Mouse (Mus musculus): ENCODE measurements at regions not wholly inside any gene's neighbourhood (a gene's known extent, or its start where the extent isn't known, plus 50 kb on each side); places are given as distances from the start of the nearest gene placed in this dataset.

- H3K27ac ChIP-seq = no peak overlapping the region
- no peak for ATAC-seq (ENCODE audit: low FRiP score, low read depth)
- WGBS = 80% methylated on average over 2 of the region's 2 CpGs
- H3K9ac ChIP-seq = no peak overlapping the region
- no peak overlapping the region for H3K4me3 ChIP-seq
- H3K4me1 ChIP-seq = no peaks in the 10 kb centered on the region
- H3K27me3 ChIP-seq (replicated peaks) = no peaks in the 10 kb centered on the region
- no peak overlapping the region for H3K4me2 ChIP-seq (replicated peaks)
- H3K9me3 ChIP-seq = no peaks in the 10 kb centered on the region
- no peaks in the 10 kb centered on the region for H3K36me3 ChIP-seq
Observed at GRCm38 (mm10) chr1:80854945-80855656, 96.8 kb upstream of the Dock10 start.

- WGBS = 71% methylated on average over 7 of the region's 7 CpGs
- H3K27me3 ChIP-seq (replicated peaks) = no peaks in the 10 kb centered on the region
- no peak overlapping the region for H3K27ac ChIP-seq
- no peaks in the 10 kb centered on the region for H3K36me3 ChIP-seq
- no peak overlapping the region for H3K4me3 ChIP-seq
- H3K4me1 ChIP-seq = no peaks in the 10 kb centered on the region
- no peak overlapping the region for H3K4me2 ChIP-seq (replicated peaks)
- H3K9me3 ChIP-seq = no peaks in the 10 kb centered on the region
- no peak overlapping the region for H3K9ac ChIP-seq
- no peak for ATAC-seq (ENCODE audit: low FRiP score, low read depth)
Observed at GRCm38 (mm10) chr1:80854289-80854701, 96.0 kb upstream of the Dock10 start.

GRCm38 (mm10) chr1:80852761-80853160 is 94.4 kb upstream of the Dock10 start:
- H3K4me2 ChIP-seq (replicated peaks) = no peak overlapping the region
- no peaks in the 10 kb centered on the region for H3K27me3 ChIP-seq (replicated peaks)
- no peaks in the 10 kb centered on the region for H3K9me3 ChIP-seq
- H3K36me3 ChIP-seq = no peaks in the 10 kb centered on the region
- no peak overlapping the region for H3K27ac ChIP-seq
- no peak overlapping the region for H3K9ac ChIP-seq
- no peak for ATAC-seq (ENCODE audit: low FRiP score, low read depth)
- 64% methylated on average over 2 of the region's 2 CpGs for WGBS
- H3K4me3 ChIP-seq = no peak overlapping the region
- no peaks in the 10 kb centered on the region for H3K4me1 ChIP-seq

- Histone ChIP-seq H3K4me2 (replicated peaks) (no peak overlapping the region), H3K27ac (no peak overlapping the region), H3K4me3 (no peak overlapping the region), H3K9ac (no peak overlapping the region), H3K9me3 (no peaks in the 10 kb centered on the region), H3K27me3 (replicated peaks) (no peaks in the 10 kb centered on the region), H3K4me1 (no peaks in the 10 kb centered on the region), H3K36me3 (no peaks in the 10 kb centered on the region)
- ATAC-seq (ENCODE audit: low FRiP score, low read depth) = peak; percentile 48; the same call in 1 of the 2 replicates
Observed at GRCm38 (mm10) chr1:80830196-80830794, 72.0 kb upstream of the Dock10 start.

GRCm38 (mm10) chr1:80826383-80826782 is 68.1 kb upstream of the Dock10 start:
- Histone ChIP-seq H3K27me3 (replicated peaks) (no peaks in the 10 kb centered on the region), H3K27ac (no peak overlapping the region), H3K9ac (no peak overlapping the region), H3K4me1 (no peaks in the 10 kb centered on the region), H3K36me3 (no peaks in the 10 kb centered on the region), H3K4me2 (replicated peaks) (no peak overlapping the region), H3K4me3 (no peak overlapping the region), H3K9me3 (no peaks in the 10 kb centered on the region)
- WGBS = 85% methylated on average over 1 of the region's 1 CpGs
- ATAC-seq (ENCODE audit: low FRiP score, low read depth) = no peak

GRCm38 (mm10) chr1:80823953-80824352 is 65.6 kb upstream of the Dock10 start:
- H3K9me3 ChIP-seq = no peaks in the 10 kb centered on the region
- ATAC-seq (ENCODE audit: low FRiP score, low read depth) = peak; percentile 44
- H3K4me3 ChIP-seq = no peak overlapping the region
- no peak overlapping the region for H3K27ac ChIP-seq
- no peaks in the 10 kb centered on the region for H3K4me1 ChIP-seq
- no peak overlapping the region for H3K4me2 ChIP-seq (replicated peaks)
- H3K36me3 ChIP-seq = no peaks in the 10 kb centered on the region
- H3K9ac ChIP-seq = no peak overlapping the region
- 59% methylated on average over 3 of the region's 3 CpGs for WGBS
- H3K27me3 ChIP-seq (replicated peaks) = no peaks in the 10 kb centered on the region

- H3K27me3 ChIP-seq (replicated peaks) = no peaks in the 10 kb centered on the region
- no peak for ATAC-seq (ENCODE audit: low FRiP score, low read depth)
Observed at GRCm38 (mm10) chr1:80822185-80822584, 63.9 kb upstream of the Dock10 start.

GRCm38 (mm10) chr1:80812906-80813305 is 54.6 kb upstream of the Dock10 start:
- no peak overlapping the region for H3K4me2 ChIP-seq (replicated peaks)
- no peaks in the 10 kb centered on the region for H3K9me3 ChIP-seq
- H3K9ac ChIP-seq = no peak overlapping the region
- ATAC-seq (ENCODE audit: low FRiP score, low read depth) = no peak
- no peaks in the 10 kb centered on the region for H3K4me1 ChIP-seq
- H3K27me3 ChIP-seq (replicated peaks) = no peaks in the 10 kb centered on the region
- no peak overlapping the region for H3K27ac ChIP-seq
- 89% methylated on average over 3 of the region's 3 CpGs for WGBS
- no peak overlapping the region for H3K4me3 ChIP-seq
- no peaks in the 10 kb centered on the region for H3K36me3 ChIP-seq

More at GRCm38 (mm10) chr1:80822185-80822584, 63.9 kb upstream of the Dock10 start:
- Histone ChIP-seq H3K4me1 (no peaks in the 10 kb centered on the region), H3K4me2 (replicated peaks) (no peak overlapping the region), H3K27ac (no peak overlapping the region), H3K9me3 (no peaks in the 10 kb centered on the region), H3K4me3 (no peak overlapping the region), H3K9ac (no peak overlapping the region), H3K36me3 (no peaks in the 10 kb centered on the region)
- WGBS = 82% methylated on average over 1 of the region's 1 CpGs

Data from neural tube, embryonic 12.5 days (tissue).